Mouse (Mus musculus) ES-CJ7 (cell line): ENCODE measurements at regions not wholly inside any gene's neighbourhood (a gene's known extent, or its start where the extent isn't known, plus 50 kb on each side); places are given as distances from the start of the nearest gene placed in this dataset.

Experiments
- DNase-seq: peaks from one replicate; pipeline ENCODE4 v3.0.0; 2011; ENCODE audit warnings: low read depth, low spot score

DNA sequence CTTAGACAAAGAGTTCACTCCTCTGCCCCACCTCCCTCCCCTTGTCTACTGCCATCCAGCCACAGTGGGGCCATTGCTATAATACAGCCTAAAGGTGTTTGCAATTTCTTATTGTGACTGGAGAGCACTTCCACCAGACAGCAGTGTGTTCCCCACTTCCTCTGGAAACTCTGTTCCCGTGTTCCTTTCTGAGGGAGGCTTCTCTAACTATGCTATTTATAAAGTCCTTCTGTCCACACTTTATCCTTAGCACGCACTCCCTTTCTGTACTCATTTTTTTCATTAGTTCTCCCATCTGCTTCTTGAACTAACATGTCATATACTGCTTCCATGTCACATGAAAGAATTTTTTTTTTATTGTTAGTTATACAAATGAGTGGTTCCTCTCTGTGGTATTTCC lies 52.0 kb upstream of the 4930432M17Rik start:
- DNase-seq, result no peak

DNA sequence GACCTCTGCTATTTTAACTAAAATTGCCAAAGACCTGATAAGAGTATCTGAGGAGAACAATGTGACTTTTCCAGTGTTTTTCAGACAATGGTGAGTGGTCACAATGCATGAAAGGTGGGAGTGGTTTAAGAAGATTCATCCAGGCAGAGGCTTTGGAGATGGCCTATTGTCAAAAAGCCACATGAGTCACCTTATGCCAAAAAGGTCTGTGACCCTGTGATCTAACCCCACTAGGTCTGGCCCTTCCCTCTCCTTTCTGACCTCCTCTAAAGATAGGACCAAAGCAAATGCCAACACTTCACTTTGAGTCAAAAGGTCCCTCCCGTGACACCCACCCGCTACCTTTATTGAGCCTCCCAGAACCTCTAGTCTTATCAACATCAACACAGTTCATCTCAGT lies 52.4 kb upstream of the 4930432M17Rik start:
- DNase-seq, result peak; percentile 31

DNA sequence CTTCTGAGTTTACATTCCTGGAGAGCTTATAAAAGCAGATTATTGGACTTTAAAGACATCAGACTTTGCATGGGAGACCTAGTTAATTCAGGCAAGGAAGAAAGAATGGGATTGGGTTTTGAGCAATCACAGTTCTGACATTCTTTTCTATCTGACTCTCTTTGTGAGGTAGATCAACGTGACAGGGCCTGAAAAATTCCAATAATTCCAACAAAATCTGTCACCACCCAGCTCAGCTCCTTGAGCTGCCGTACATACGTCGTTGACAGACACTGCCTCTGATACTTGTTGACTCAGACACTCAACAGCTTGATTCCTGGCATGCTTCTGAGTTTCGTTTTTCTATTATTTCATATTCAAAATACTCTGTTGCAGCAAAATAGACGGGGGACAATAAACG lies 53.2 kb upstream of the 4930432M17Rik start:
- DNase-seq, result no peak

- DNase-seq, result no peak
These were observed 54.5 kb upstream of the 4930432M17Rik start for GRCm38 (mm10) chr3:121616075-121616474.

DNA sequence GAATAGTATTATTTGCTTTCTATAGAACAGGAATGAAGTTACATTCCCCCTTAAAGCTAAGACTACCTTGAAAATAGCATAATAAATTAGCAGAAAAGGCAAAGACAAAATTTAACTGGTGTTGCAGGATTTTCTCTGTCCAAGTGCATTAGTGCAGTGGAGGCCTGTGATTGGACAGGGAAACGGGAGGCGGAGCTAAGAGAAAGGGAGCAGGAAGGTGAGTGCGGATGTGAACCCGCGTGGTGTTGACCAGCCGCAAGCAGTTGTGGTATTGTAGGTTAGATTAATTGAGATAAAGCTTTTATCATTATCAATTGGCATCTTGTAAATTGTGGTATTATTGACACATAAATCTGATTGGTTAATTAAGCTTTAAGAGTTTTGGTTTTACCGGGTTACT lies 55.8 kb upstream of the 4930432M17Rik start:
- DNase-seq, result peak; percentile 56

GRCm38 (mm10) chr3:121613224-121613623 lies 57.3 kb upstream of the 4930432M17Rik start:
- no peak for DNase-seq

- no peak for DNase-seq
These were observed 60.7 kb upstream of the 4930432M17Rik start for GRCm38 (mm10) chr3:121609845-121610244.

GRCm38 (mm10) chr3:121609090-121609489 lies 61.5 kb upstream of the 4930432M17Rik start:
- DNase-seq, result no peak

- no peak for DNase-seq
These were observed 65.8 kb upstream of the 4930432M17Rik start for GRCm38 (mm10) chr3:121604737-121605136.

DNA sequence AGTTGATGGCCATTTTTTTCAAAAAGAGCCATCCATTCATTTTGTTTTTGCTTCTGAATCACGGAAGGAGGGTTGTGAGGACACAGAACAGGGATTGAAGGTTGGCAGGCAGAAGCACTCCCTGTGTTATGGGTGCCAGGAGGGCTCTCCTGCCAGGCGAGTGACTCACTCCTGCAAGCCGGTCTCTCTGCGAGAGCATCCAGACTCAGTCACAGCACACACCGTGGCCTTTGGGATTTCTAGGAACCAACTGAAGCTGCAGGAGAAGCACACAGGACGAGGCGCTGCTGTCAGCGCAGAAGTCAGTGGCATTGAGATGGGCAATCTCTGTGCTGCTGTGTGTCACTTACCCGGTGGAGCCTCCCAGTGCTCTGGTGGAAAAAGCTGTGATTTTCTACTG lies 66.5 kb upstream of the 4930432M17Rik start:
- DNase-seq, result no peak

GRCm38 (mm10) chr3:121602826-121603370 lies 67.7 kb upstream of the 4930432M17Rik start:
- DNase-seq, result peak; percentile 80

DNA sequence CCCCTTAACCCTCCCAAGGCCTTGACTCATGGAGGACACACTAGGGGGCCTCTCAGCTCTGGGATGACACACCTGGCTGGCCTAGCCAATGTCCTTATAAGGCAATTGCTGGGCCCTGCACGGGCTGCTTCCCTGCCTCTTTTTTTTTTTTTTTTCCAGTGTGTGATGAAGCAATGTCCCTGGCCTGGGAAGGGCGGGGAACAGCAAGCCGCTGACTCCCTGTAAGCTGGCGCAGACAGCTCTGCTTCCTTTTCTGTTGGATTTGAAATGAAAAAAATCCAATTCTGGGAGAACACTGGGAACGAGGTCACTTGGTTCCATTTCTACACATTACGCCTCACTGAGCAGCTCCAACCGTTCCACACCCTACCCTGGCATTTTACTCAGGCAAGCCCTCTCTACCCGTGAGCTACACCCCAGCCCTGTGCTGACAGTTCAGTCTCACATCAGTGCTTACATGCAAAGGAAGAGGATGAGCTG lies 68.4 kb upstream of the 4930432M17Rik start:
- peak; percentile 96 for DNase-seq

GRCm38 (mm10) chr3:121600841-121601240 lies 68.6 kb upstream of the Slc44a3 start:
- DNase-seq, result peak; percentile 91

- DNase-seq, result no peak
These were observed 68.2 kb upstream of the Slc44a3 start for GRCm38 (mm10) chr3:121600388-121600787.

- no peak for DNase-seq
These were observed 65.8 kb upstream of the Slc44a3 start for GRCm38 (mm10) chr3:121597988-121598387.

DNA sequence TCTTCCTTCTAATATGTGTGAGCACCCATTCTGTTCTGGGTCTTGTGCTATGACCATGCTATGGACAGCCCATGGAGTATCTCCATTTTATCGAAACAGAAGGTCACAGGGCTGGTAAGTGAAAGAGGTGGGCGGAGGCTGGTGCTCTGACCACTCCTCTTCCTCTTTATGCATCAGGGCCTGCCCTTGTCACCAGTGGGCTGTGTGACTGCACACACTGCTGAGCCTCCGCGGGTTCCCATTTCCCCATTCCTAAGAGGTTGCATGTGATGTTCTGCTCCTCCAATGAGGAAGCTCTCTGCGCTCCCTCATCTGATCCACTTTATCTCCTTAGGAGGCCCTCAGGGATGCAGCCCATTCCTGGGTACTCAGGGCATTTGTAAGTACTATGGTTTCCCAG lies 65.0 kb upstream of the Slc44a3 start:
- DNase-seq, result no peak

- no peak for DNase-seq
These were observed 62.4 kb upstream of the Slc44a3 start for GRCm38 (mm10) chr3:121594580-121594979.

DNA sequence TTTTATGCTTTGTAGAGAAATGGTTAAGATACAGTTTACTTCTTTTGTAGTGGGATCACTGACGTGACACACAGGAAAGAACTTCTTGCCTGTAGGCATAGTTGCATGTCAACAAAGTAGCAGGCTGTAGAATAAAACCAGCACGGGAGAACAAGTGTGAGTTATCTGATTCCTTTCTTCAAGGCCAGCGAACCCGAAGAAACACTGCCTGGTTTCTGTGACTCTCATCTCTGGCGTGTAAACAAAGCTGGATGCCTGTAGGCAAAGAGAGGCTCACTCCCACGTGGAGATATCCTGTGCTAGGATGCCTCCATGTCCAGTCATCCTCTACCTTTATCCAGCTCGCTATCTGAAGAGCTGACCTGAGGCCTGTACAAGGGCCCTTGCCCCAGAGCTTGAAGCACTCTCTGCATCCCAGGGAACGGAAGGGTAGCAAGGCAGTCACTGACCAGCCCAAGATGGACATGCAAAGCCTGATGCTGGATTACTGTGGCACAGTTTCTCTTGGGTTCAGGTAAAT lies 61.5 kb upstream of the Slc44a3 start:
- DNase-seq, result no peak

GRCm38 (mm10) chr3:121593143-121593542 lies 60.9 kb upstream of the Slc44a3 start:
- DNase-seq, result no peak

GRCm38 (mm10) chr3:121589494-121589885 lies 57.3 kb upstream of the Slc44a3 start:
- no peak for DNase-seq

DNA sequence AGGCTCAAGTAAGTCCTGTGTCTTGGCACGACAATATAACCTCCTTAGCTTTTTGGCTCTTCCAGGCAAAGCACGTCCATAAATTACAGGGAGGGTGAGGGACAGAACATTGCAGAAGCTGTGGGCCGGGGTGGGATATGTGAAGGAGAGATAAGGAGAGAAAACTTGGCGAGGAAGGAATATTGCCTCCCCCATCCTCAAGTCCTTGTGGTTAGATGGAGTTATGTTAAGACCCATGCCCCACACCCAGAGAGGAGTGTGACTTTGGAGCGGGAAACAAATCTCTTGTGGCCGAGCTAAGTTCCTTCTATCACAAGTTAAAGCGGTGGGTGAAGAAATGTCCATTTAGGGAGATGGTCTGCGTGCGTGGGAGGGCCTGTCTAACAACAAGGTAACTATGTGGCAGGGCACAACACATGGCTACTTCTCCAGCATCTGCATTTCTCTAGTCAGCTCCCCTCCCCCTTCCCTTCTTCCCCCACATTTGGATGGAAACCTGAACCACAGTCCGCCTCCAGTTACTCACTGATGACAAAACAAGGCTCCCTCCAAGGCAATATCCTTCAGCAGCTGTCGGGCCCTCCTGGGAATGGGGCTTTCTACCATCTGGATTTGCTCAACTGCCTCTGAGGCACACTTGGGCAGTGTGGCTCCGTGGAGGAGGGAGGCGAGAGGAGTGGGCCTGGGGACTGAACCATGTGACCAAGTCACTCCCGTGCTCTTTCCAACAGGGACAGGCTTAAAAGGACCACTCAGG lies 56.7 kb upstream of the Slc44a3 start:
- peak; percentile 49 for DNase-seq

DNA sequence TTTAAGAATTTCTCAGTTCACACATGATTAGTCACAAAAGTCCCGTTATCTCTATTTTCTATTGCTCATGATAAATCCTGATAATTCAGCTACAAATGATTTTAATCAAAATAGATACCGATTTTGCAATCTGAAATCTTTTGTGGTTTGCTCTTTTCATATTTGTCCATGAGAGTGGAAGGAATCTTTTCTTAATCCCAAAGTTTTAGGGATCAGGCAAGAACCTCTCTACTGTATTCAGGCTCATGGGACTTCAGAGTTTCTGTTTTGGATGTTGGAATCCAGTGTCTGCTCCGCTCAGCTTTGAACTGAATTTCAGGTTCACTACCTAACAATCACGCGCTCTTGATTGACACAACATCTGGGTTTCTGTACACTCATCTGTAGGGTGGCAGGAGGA lies 53.1 kb upstream of the Slc44a3 start:
- DNase-seq, result no peak

- DNase-seq, result no peak
These were observed 52.5 kb upstream of the Slc44a3 start for GRCm38 (mm10) chr3:121584736-121585151.
